Mouse (Mus musculus): Measurements from ENCODE around the gene Fam120b.

DNA sequence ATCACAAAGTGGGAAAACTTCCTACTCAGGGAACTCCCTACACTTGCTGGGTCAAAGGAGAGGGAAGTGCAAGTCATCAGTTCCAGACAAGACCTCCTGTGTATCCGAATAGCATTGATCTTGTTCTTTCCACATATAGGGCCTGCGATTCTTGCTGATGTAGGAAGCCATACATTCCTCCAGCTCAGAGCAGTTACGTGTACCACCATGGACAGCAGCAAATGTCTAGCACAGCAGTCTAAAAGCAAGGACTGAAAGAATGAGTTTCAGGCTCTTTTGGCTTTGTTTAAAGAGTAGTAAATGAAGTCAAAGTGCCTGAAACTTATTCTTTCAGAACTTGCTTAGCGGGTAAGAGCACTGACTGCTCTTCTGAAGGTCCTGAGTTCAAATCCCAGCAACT, 59.2 kb downstream of the Fam120b start:
- TF ChIP-seq CTCF (IDR thresholded peaks at IDR 0.05; ENCODE audit: low read depth, low read length) (no peak), GATA2 (IDR thresholded peaks at IDR 0.05; ENCODE audit: borderline replicate concordance, low read depth, low read length) (no peak), POLR2AphosphoS5 (IDR thresholded peaks at IDR 0.05; ENCODE audit: insufficient replicate concordance, low read depth, low read length) (no peak), GATA1 (IDR thresholded peaks at IDR 0.05; ENCODE audit: borderline replicate concordance, low read length) (no peak)

Measured in G1E (cell line).